Mouse (Mus musculus) heart, embryonic 15.5 days (tissue): ENCODE data around the gene Grik4. TPM values are rescaled to one million over a fixed set of nuclear protein-coding genes. Genes with fewer than 3 reads are reported as not detected.

Experiments
- ATAC-seq: fragments of 200-750 bp; cut with Nextera tagmentation; replicated peaks from 2 replicates; pipeline ENCODE4 v1.8.0; 2017; ENCODE audit warnings: low read depth, moderate TSS enrichment; ENCODE audit not compliant: insufficient number of reproducible peaks, insufficient read depth, low FRiP score
- H3K27ac ChIP-seq: fragments of 300-500 bp; sonication (generic); 2 replicates; pipeline ENCODE4 v1.5.1; 2015; ENCODE audit warnings: mild to moderate bottlenecking, inconsistent platforms
- H3K27me3 ChIP-seq: fragments of 300-500 bp; sonication (generic); 2 replicates; pipeline ENCODE4 v1.6.1; 2015; ENCODE audit warnings: inconsistent platforms
- H3K36me3 ChIP-seq: fragments of 300-500 bp; sonication (generic); 2 replicates; pipeline ENCODE4 v1.6.1; 2015; ENCODE audit warnings: mild to moderate bottlenecking, inconsistent platforms
- H3K4me1 ChIP-seq: fragments of 300-500 bp; sonication (generic); replicated peaks from 2 replicates; pipeline ENCODE4 v1.6.1; 2015; ENCODE audit warnings: inconsistent platforms
- H3K4me2 ChIP-seq: fragments of 300-500 bp; sonication (generic); 2 replicates; pipeline ENCODE4 v1.6.1; 2015; ENCODE audit warnings: inconsistent platforms, mild to moderate bottlenecking, moderate library complexity
- H3K4me3 ChIP-seq: fragments of 300-500 bp; sonication (generic); 2 replicates; pipeline ENCODE4 v1.5.1; 2015; ENCODE audit warnings: mild to moderate bottlenecking, inconsistent platforms
- H3K9ac ChIP-seq: fragments of 300-500 bp; sonication (generic); 2 replicates; pipeline ENCODE4 v1.6.1; 2015; ENCODE audit warnings: mild to moderate bottlenecking, inconsistent platforms
- H3K9me3 ChIP-seq: fragments of 300-500 bp; sonication (generic); replicated peaks from 2 replicates; pipeline ENCODE4 v1.6.1; 2016; ENCODE audit warnings: inconsistent platforms
- WGBS: fragments of 180-500 bp; shearing (Covaris S2); methylation state at CpG from one replicate; pipeline ENCODE4 v1.1.7; 2015; ENCODE audit warnings: mixed read lengths; 5-methylcytosine and 5-hydroxymethylcytosine counted together
- polyA plus RNA-seq: library from polyadenylated mRNA; unstranded; fragments of >200 nt; fragmentation: Nextera tagmentation; extraction: Ambion mirVana; gene quantifications from 2 replicates; pipeline ENCODE4 v1.2.1, GENCODE M21; 2015

Grik4 gene
- polyA plus RNA-seq, 1 experiment from 2014 or later = 0.21 TPM

- no peak overlapping the region for H3K27ac ChIP-seq
- no peaks in the 10 kb centered on the region for H3K36me3 ChIP-seq
- no peak overlapping the region for H3K4me2 ChIP-seq
- no peaks in the 10 kb centered on the region for H3K27me3 ChIP-seq
- no peak overlapping the region for H3K4me3 ChIP-seq
- WGBS = 67% methylated on average over 7 of the region's 7 CpGs
- no peak for ATAC-seq
- no peak overlapping the region for H3K9ac ChIP-seq
- no peaks in the 10 kb centered on the region for H3K9me3 ChIP-seq
- H3K4me1 ChIP-seq = peaks cover 3% of the 10 kb centered on the region; the same call in 1 of the 2 replicates
These were observed 207.5 kb downstream of the Grik4 start for GRCm38 (mm10) chr9:42736697-42737335.

GRCm38 (mm10) chr9:42735086-42735485 is 209.2 kb downstream of the Grik4 start:
- WGBS = 68% methylated on average over 5 of the region's 5 CpGs
- Histone ChIP-seq H3K9ac (no peak overlapping the region), H3K9me3 (no peaks in the 10 kb centered on the region), H3K36me3 (no peaks in the 10 kb centered on the region), H3K4me2 (no peak overlapping the region), H3K4me1 (peaks cover 3% of the 10 kb centered on the region; the same call in 1 of the 2 replicates), H3K4me3 (no peak overlapping the region), H3K27me3 (no peaks in the 10 kb centered on the region), H3K27ac (no peak overlapping the region)
- no peak for ATAC-seq

GRCm38 (mm10) chr9:42732731-42733318 is 211.5 kb downstream of the Grik4 start:
- H3K27me3 ChIP-seq = no peaks in the 10 kb centered on the region
- peaks cover 3% of the 10 kb centered on the region; the same call in 1 of the 2 replicates for H3K4me1 ChIP-seq
- no peak overlapping the region for H3K4me2 ChIP-seq
- ATAC-seq = no peak
- H3K27ac ChIP-seq = no peak overlapping the region
- no peak overlapping the region for H3K4me3 ChIP-seq
- 74% methylated on average over 9 of the region's 9 CpGs for WGBS
- no peaks in the 10 kb centered on the region for H3K36me3 ChIP-seq
- H3K9me3 ChIP-seq = no peaks in the 10 kb centered on the region
- no peak overlapping the region for H3K9ac ChIP-seq

GRCm38 (mm10) chr9:42728472-42728871 is 215.8 kb downstream of the Grik4 start:
- H3K4me3 ChIP-seq = no peak overlapping the region
- no peak overlapping the region for H3K4me2 ChIP-seq
- H3K9me3 ChIP-seq = no peaks in the 10 kb centered on the region
- whole genome bisulfite sequencing = 62% methylated on average over 6 of the region's 6 CpGs
- H3K4me1 ChIP-seq = peaks cover 3% of the 10 kb centered on the region; the same call in 1 of the 2 replicates
- H3K27me3 ChIP-seq = peaks cover 3% of the 10 kb centered on the region; the same call in 1 of the 2 replicates
- H3K9ac ChIP-seq = no peak overlapping the region
- H3K36me3 ChIP-seq = no peaks in the 10 kb centered on the region
- H3K27ac ChIP-seq = no peak overlapping the region
- ATAC-seq = no peak

GRCm38 (mm10) chr9:42727661-42728060 is 216.6 kb downstream of the Grik4 start:
- H3K27ac ChIP-seq = no peak overlapping the region
- WGBS = 85% methylated on average over 6 of the region's 6 CpGs
- H3K36me3 ChIP-seq = no peaks in the 10 kb centered on the region
- no peak overlapping the region for H3K4me3 ChIP-seq
- ATAC-seq = no peak
- H3K4me2 ChIP-seq = no peak overlapping the region
- H3K9ac ChIP-seq = no peak overlapping the region
- peaks cover 1% of the 10 kb centered on the region; the same call in 1 of the 2 replicates for H3K4me1 ChIP-seq
- H3K27me3 ChIP-seq = peaks cover 3% of the 10 kb centered on the region; the same call in 1 of the 2 replicates
- H3K9me3 ChIP-seq = no peaks in the 10 kb centered on the region

- Histone ChIP-seq H3K4me3 (no peak overlapping the region), H3K27me3 (peaks cover 3% of the 10 kb centered on the region; the same call in 1 of the 2 replicates), H3K9me3 (no peaks in the 10 kb centered on the region), H3K4me1 (no peaks in the 10 kb centered on the region), H3K27ac (no peak overlapping the region), H3K4me2 (no peak overlapping the region), H3K36me3 (no peaks in the 10 kb centered on the region), H3K9ac (no peak overlapping the region)
- 70% methylated on average over 5 of the region's 5 CpGs for WGBS
- ATAC-seq = no peak
These were observed 217.1 kb downstream of the Grik4 start for GRCm38 (mm10) chr9:42727186-42727585.

GRCm38 (mm10) chr9:42724099-42724498 is 220.2 kb downstream of the Grik4 start:
- Histone ChIP-seq H3K4me1 (no peaks in the 10 kb centered on the region), H3K27ac (no peak overlapping the region), H3K27me3 (peaks cover 3% of the 10 kb centered on the region; the same call in 1 of the 2 replicates), H3K36me3 (no peaks in the 10 kb centered on the region), H3K9ac (no peak overlapping the region), H3K4me2 (no peak overlapping the region), H3K9me3 (no peaks in the 10 kb centered on the region), H3K4me3 (no peak overlapping the region)
- 60% methylated on average over 7 of the region's 7 CpGs for WGBS
- ATAC-seq = no peak

- Histone ChIP-seq H3K4me2 (no peak overlapping the region), H3K27me3 (peaks cover under 1% of the 10 kb centered on the region; the same call in 1 of the 2 replicates), H3K9me3 (no peaks in the 10 kb centered on the region), H3K4me1 (no peaks in the 10 kb centered on the region), H3K36me3 (no peaks in the 10 kb centered on the region), H3K4me3 (no peak overlapping the region), H3K9ac (no peak overlapping the region), H3K27ac (no peak overlapping the region)
- no peak for ATAC-seq
- WGBS = 55% methylated on average over 4 of the region's 4 CpGs
These were observed 221.8 kb downstream of the Grik4 start for GRCm38 (mm10) chr9:42722501-42722900.

- Histone ChIP-seq H3K4me1 (no peaks in the 10 kb centered on the region), H3K9ac (no peak overlapping the region), H3K4me3 (no peak overlapping the region), H3K9me3 (no peaks in the 10 kb centered on the region), H3K4me2 (no peak overlapping the region), H3K27ac (no peak overlapping the region), H3K27me3 (no peaks in the 10 kb centered on the region), H3K36me3 (no peaks in the 10 kb centered on the region)
- whole genome bisulfite sequencing = 81% methylated on average over 9 of the region's 9 CpGs
- ATAC-seq = no peak
These were observed 222.6 kb downstream of the Grik4 start for GRCm38 (mm10) chr9:42721718-42722117.

- no peaks in the 10 kb centered on the region for H3K27me3 ChIP-seq
- H3K36me3 ChIP-seq = no peaks in the 10 kb centered on the region
- 84% methylated on average over 4 of the region's 4 CpGs for WGBS
- no peaks in the 10 kb centered on the region for H3K9me3 ChIP-seq
- no peak overlapping the region for H3K9ac ChIP-seq
- ATAC-seq = no peak
- no peak overlapping the region for H3K4me3 ChIP-seq
- no peaks in the 10 kb centered on the region for H3K4me1 ChIP-seq
- H3K27ac ChIP-seq = no peak overlapping the region
- H3K4me2 ChIP-seq = no peak overlapping the region
These were observed 223.1 kb downstream of the Grik4 start for GRCm38 (mm10) chr9:42721146-42721545.

GRCm38 (mm10) chr9:42713912-42714311 is 230.4 kb downstream of the Grik4 start:
- no peak overlapping the region for H3K9ac ChIP-seq

GRCm38 (mm10) chr9:42705848-42706247 is 238.4 kb downstream of the Grik4 start:
- Histone ChIP-seq H3K36me3 (no peaks in the 10 kb centered on the region), H3K27ac (no peak overlapping the region), H3K4me1 (peaks cover 4% of the 10 kb centered on the region), H3K27me3 (no peaks in the 10 kb centered on the region), H3K9me3 (no peaks in the 10 kb centered on the region), H3K4me3 (no peak overlapping the region), H3K4me2 (no peak overlapping the region), H3K9ac (no peak overlapping the region)
- no peak for ATAC-seq
- 74% methylated on average over 7 of the region's 7 CpGs for WGBS

More at GRCm38 (mm10) chr9:42713912-42714311, 230.4 kb downstream of the Grik4 start:
- Histone ChIP-seq H3K27ac (no peak overlapping the region), H3K4me2 (no peak overlapping the region), H3K9me3 (no peaks in the 10 kb centered on the region), H3K36me3 (no peaks in the 10 kb centered on the region), H3K27me3 (no peaks in the 10 kb centered on the region), H3K4me3 (no peak overlapping the region), H3K4me1 (no peaks in the 10 kb centered on the region)
- 75% methylated on average over 8 of the region's 8 CpGs for WGBS
- no peak for ATAC-seq
